Mouse (Mus musculus): ENCODE results near the gene Mpdz. TPM values are rescaled to one million over a fixed set of nuclear protein-coding genes. Genes with fewer than 3 reads are reported as not detected.

Gene Mpdz
- total RNA-seq, 1 experiment: 12.7 TPM

DNA sequence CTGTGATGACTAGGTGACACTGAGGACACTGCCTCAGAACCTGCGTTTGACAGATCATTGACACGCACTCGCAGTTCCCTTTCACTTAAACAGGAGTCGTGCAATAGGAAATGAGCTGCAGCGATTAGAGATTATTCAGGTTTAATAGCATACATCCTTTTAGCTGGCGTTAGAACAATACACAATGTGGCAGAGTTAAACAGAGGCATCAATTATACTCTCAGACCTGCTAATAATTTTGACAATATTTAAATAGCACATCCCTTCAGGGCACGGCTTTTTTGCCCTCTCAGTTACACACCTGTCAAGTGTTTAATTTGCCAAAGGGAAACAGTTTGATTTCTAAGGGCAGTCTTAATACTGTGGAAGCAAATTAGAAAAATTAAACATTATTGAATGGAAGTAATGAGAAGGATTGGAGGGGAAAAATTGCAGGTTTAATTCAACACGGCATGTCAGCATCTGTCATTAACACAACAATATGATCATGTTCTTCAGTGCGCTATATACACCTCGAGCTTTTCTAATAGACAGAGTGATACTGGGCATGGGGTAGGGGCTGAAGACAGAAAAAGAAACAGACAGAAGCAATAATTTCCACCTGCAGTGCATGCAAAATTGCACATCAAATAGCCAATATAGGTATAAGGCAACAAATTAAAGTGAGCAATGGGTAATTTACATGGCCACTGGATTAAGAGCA is 27.1 kb downstream of the Mpdz start:
- in situ Hi-C loops (cut with MboI; ENCODE audit: low sequenced_read_pairs in 2 of 2, unreplicated experiment in 2 of 2): no loop called here
- Histone ChIP-seq H3K9me3 (ENCODE audit: control insufficient read depth, insufficient read depth, low read depth, low read length) (no peaks in the 10 kb centered on the region), H3K9ac (ENCODE audit: insufficient read depth, low read depth, low read length, poor library complexity, severe bottlenecking) (no peak overlapping the region), H3K36me3 (ENCODE audit: control insufficient read depth, insufficient read depth, low read length, poor library complexity, severe bottlenecking) (no peaks in the 10 kb centered on the region), H3K4me3 (ENCODE audit: insufficient read depth in 1 of 2, low read depth in 1 of 2, low read length in 2 of 2, poor library complexity in 1 of 2, severe bottlenecking in 1 of 2) (no peak overlapping the region), H3K27ac (ENCODE audit: insufficient read depth, low read depth, low read length, poor library complexity, severe bottlenecking) (no peak overlapping the region), H3K4me1 (ENCODE audit: control insufficient read depth in 2 of 2, insufficient read depth in 2 of 2, low read length in 2 of 2, poor library complexity in 1 of 2) (no peaks in the 10 kb centered on the region)
- TF ChIP-seq ZC3H11A (IDR thresholded peaks at IDR 0.05; ENCODE audit: borderline replicate concordance, low read depth, low read length) (no peak), ZNF384 (IDR thresholded peaks at IDR 0.05; ENCODE audit: low read depth, low read length) (no peak), HCFC1 (IDR thresholded peaks at IDR 0.05; ENCODE audit: borderline replicate concordance, insufficient read depth, low read length) (no peak), CHD2 (IDR thresholded peaks at IDR 0.05; ENCODE audit: low read depth, low read length) (no peak), MAFK (IDR thresholded peaks at IDR 0.05; ENCODE audit: insufficient read depth, low read depth, low read length) (no peak)
- no peak for DNase-seq (ENCODE audit: low read depth, low spot score)

GRCm38 (mm10) chr4:81414684-81415323 is 27.8 kb downstream of the Mpdz start:
- TF ChIP-seq CHD2 (IDR thresholded peaks at IDR 0.05; ENCODE audit: low read depth, low read length): no peak
- TF ChIP-seq ZC3H11A (IDR thresholded peaks at IDR 0.05; ENCODE audit: borderline replicate concordance, low read depth, low read length): no peak
- no peak for TF ChIP-seq ZNF384 (IDR thresholded peaks at IDR 0.05; ENCODE audit: low read depth, low read length)
- TF ChIP-seq MAFK (IDR thresholded peaks at IDR 0.05; ENCODE audit: insufficient read depth, low read depth, low read length): no peak
- no peak for TF ChIP-seq HCFC1 (IDR thresholded peaks at IDR 0.05; ENCODE audit: borderline replicate concordance, insufficient read depth, low read length)
- no peaks in the 10 kb centered on the region for H3K9me3 ChIP-seq (ENCODE audit: control insufficient read depth, insufficient read depth, low read depth, low read length)
- no peaks in the 10 kb centered on the region for H3K36me3 ChIP-seq (ENCODE audit: control insufficient read depth, insufficient read depth, low read length, poor library complexity, severe bottlenecking)
- no peak overlapping the region for H3K27ac ChIP-seq (ENCODE audit: insufficient read depth, low read depth, low read length, poor library complexity, severe bottlenecking)
- no peaks in the 10 kb centered on the region for H3K4me1 ChIP-seq (ENCODE audit: control insufficient read depth in 2 of 2, insufficient read depth in 2 of 2, low read length in 2 of 2, poor library complexity in 1 of 2)
- H3K9ac ChIP-seq (ENCODE audit: insufficient read depth, low read depth, low read length, poor library complexity, severe bottlenecking): no peak overlapping the region
- no peak overlapping the region for H3K4me3 ChIP-seq (ENCODE audit: insufficient read depth in 1 of 2, low read depth in 1 of 2, low read length in 2 of 2, poor library complexity in 1 of 2, severe bottlenecking in 1 of 2)
- DNase-seq (ENCODE audit: low read depth, low spot score): no peak
- in situ Hi-C loops (cut with MboI; ENCODE audit: low sequenced_read_pairs in 2 of 2, unreplicated experiment in 2 of 2): no loop called here

DNA sequence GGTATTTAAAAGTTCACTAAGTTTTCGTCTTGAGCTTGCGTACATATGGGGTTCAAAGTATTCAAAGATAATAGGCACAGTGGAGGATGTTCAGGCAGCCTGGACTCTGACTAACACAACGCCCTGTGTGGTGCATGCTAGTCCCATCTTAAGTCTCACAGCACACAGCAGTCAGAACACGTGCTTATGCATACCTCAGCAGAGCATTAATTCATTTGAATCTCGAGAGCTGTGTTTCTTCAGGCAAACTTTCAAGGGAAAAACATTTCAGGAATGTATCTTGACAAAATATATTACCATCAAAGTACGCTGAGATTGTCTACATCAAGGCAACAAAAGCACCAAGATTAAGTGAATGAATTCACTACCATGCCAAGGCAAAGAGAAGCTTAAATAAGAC is 45.7 kb downstream of the Mpdz start:
- no peak overlapping the region for H3K9ac ChIP-seq (ENCODE audit: insufficient read depth, low read depth, low read length, poor library complexity, severe bottlenecking)
- in situ Hi-C loops (cut with MboI; ENCODE audit: low sequenced_read_pairs in 2 of 2, unreplicated experiment in 2 of 2): no loop called here
- TF ChIP-seq MAFK (IDR thresholded peaks at IDR 0.05; ENCODE audit: insufficient read depth, low read depth, low read length) (no peak), ZC3H11A (IDR thresholded peaks at IDR 0.05; ENCODE audit: borderline replicate concordance, low read depth, low read length) (no peak), HCFC1 (IDR thresholded peaks at IDR 0.05; ENCODE audit: borderline replicate concordance, insufficient read depth, low read length) (no peak), ZNF384 (IDR thresholded peaks at IDR 0.05; ENCODE audit: low read depth, low read length) (no peak), CHD2 (IDR thresholded peaks at IDR 0.05; ENCODE audit: low read depth, low read length) (no peak)
- no peak overlapping the region for H3K4me3 ChIP-seq (ENCODE audit: insufficient read depth in 1 of 2, low read depth in 1 of 2, low read length in 2 of 2, poor library complexity in 1 of 2, severe bottlenecking in 1 of 2)
- H3K9me3 ChIP-seq (ENCODE audit: control insufficient read depth, insufficient read depth, low read depth, low read length): no peaks in the 10 kb centered on the region
- H3K4me1 ChIP-seq (ENCODE audit: control insufficient read depth in 2 of 2, insufficient read depth in 2 of 2, low read length in 2 of 2, poor library complexity in 1 of 2): no peaks in the 10 kb centered on the region
- no peak overlapping the region for H3K27ac ChIP-seq (ENCODE audit: insufficient read depth, low read depth, low read length, poor library complexity, severe bottlenecking)
- DNase-seq (ENCODE audit: low read depth, low spot score): no peak
- no peaks in the 10 kb centered on the region for H3K36me3 ChIP-seq (ENCODE audit: control insufficient read depth, insufficient read depth, low read length, poor library complexity, severe bottlenecking)

GRCm38 (mm10) chr4:81392869-81393268 is 49.7 kb downstream of the Mpdz start:
- Histone ChIP-seq H3K9ac (ENCODE audit: insufficient read depth, low read depth, low read length, poor library complexity, severe bottlenecking) (no peak overlapping the region), H3K27ac (ENCODE audit: insufficient read depth, low read depth, low read length, poor library complexity, severe bottlenecking) (no peak overlapping the region), H3K4me3 (ENCODE audit: insufficient read depth in 1 of 2, low read depth in 1 of 2, low read length in 2 of 2, poor library complexity in 1 of 2, severe bottlenecking in 1 of 2) (no peak overlapping the region), H3K36me3 (ENCODE audit: control insufficient read depth, insufficient read depth, low read length, poor library complexity, severe bottlenecking) (no peaks in the 10 kb centered on the region), H3K4me1 (ENCODE audit: control insufficient read depth in 2 of 2, insufficient read depth in 2 of 2, low read length in 2 of 2, poor library complexity in 1 of 2) (no peaks in the 10 kb centered on the region), H3K9me3 (ENCODE audit: control insufficient read depth, insufficient read depth, low read depth, low read length) (no peaks in the 10 kb centered on the region)
- TF ChIP-seq MAFK (IDR thresholded peaks at IDR 0.05; ENCODE audit: insufficient read depth, low read depth, low read length): no peak
- no peak for DNase-seq (ENCODE audit: low read depth, low spot score)
- in situ Hi-C loops (cut with MboI; ENCODE audit: low sequenced_read_pairs in 2 of 2, unreplicated experiment in 2 of 2): no loop called here

All from ES-E14 (cell line).